8 mouse cellular contexts compared by ENCODE assay signal in genomic region chr13:56703871-56704321, GRCm38 (mm10). TPM values are rescaled to one million over a fixed set of nuclear protein-coding genes. Genes with fewer than 3 reads are reported as not detected.
DNase-seq lines count a peak whose midpoint lies in the region; ATAC-seq and TF ChIP-seq lines count a peak whose summit lies in the region.

No protein-coding gene starts in this region.

- no peak for TF ChIP-seq EP300 in liver, postnatal 0 days (IDR thresholded peaks at IDR 0.05; ENCODE audit: low read depth)

- H3K36me3 ChIP-seq in embryonic facial prominence, embryonic 12.5 days = peaks cover 10% of the 10 kb centered on the region; the same call in 1 of the 2 replicates
- H3K36me3 ChIP-seq in hindbrain, embryonic 11.5 days (ENCODE audit: control insufficient read depth, insufficient read depth, low read length) = no peaks in the 10 kb centered on the region
- no peaks in the 10 kb centered on the region; the same call in 1 of the 2 replicates for H3K36me3 ChIP-seq in liver, postnatal 0 days (replicated peaks; ENCODE audit: insufficient read depth, low read length)
- H3K36me3 ChIP-seq in neural tube, embryonic 14.5 days (ENCODE audit: control insufficient read depth, insufficient read depth, low read length) = no peaks in the 10 kb centered on the region

- TF ChIP-seq CTCF in liver, postnatal 0 days (IDR thresholded peaks at IDR 0.05; ENCODE audit: low read depth) = no peak

- peak overlapping the region; percentile 99 for H3K27ac ChIP-seq in embryonic facial prominence, embryonic 12.5 days
- peak overlapping the region; percentile 98 for H3K27ac ChIP-seq in hindbrain, embryonic 11.5 days (ENCODE audit: low read depth, low read length)
- H3K27ac ChIP-seq in liver, postnatal 0 days (ENCODE audit: low read depth) = peak overlapping the region; percentile 98
- H3K27ac ChIP-seq in neural tube, embryonic 14.5 days (ENCODE audit: low read depth, low read length) = peak overlapping the region; percentile 99

- peaks cover 41% of the 10 kb centered on the region for H3K4me1 ChIP-seq in embryonic facial prominence, embryonic 12.5 days
- no peaks in the 10 kb centered on the region; the same call in 1 of the 2 replicates for H3K4me1 ChIP-seq in hindbrain, embryonic 11.5 days (replicated peaks; ENCODE audit: control insufficient read depth, insufficient read depth, low read length)
- peaks cover 27% of the 10 kb centered on the region for H3K4me1 ChIP-seq in liver, postnatal 0 days (ENCODE audit: insufficient read depth)
- peaks cover 30% of the 10 kb centered on the region for H3K4me1 ChIP-seq in neural tube, embryonic 14.5 days (ENCODE audit: control insufficient read depth, insufficient read depth, low read length)

- DNase-seq in cerebellum, adult 9-11 months = peak; percentile 48
- no peak for DNase-seq in cerebellum, adult 8-10 months
- DNase-seq in ES-CJ7 (ENCODE audit: low read depth, low spot score) = peak; percentile 8
- DNase-seq in hindbrain, embryonic 11.5 days (ENCODE audit: low spot score) = peak; percentile 49
- peak; percentile 28 for DNase-seq in liver, postnatal 0 days
- no peak for DNase-seq in gastrocnemius, adult 8-10 months (ENCODE audit: low spot score in 2 of 2)

- WGBS in embryonic facial prominence, embryonic 12.5 days = under 1% methylated on average over 11 of the region's 11 CpGs
- 2% methylated on average over 11 of the region's 11 CpGs for WGBS in hindbrain, embryonic 11.5 days
- WGBS in liver, postnatal 0 days (ENCODE audit: insufficient replicate concordance) = 2% methylated on average over 11 of the region's 11 CpGs
- under 1% methylated on average over 11 of the region's 11 CpGs for WGBS in neural tube, embryonic 14.5 days

- peak overlapping the region; percentile 86 for H3K4me3 ChIP-seq in embryonic facial prominence, embryonic 12.5 days
- H3K4me3 ChIP-seq in hindbrain, embryonic 11.5 days (ENCODE audit: low read depth, low read length) = peak overlapping the region; percentile 54
- H3K4me3 ChIP-seq in liver, postnatal 0 days (ENCODE audit: low read depth, low read length) = peak overlapping the region; percentile 78
- peak overlapping the region; percentile 71 for H3K4me3 ChIP-seq in neural tube, embryonic 14.5 days (ENCODE audit: low read depth, low read length)

- peak overlapping the region; percentile 64 for H3K4me2 ChIP-seq in embryonic facial prominence, embryonic 12.5 days (replicated peaks)
- H3K4me2 ChIP-seq in hindbrain, embryonic 11.5 days (replicated peaks; ENCODE audit: low read depth, low read length) = peak overlapping the region; percentile 72
- peak overlapping the region; percentile 90 for H3K4me2 ChIP-seq in liver, postnatal 0 days (ENCODE audit: low read depth, low read length)
- peak overlapping the region; percentile 65 for H3K4me2 ChIP-seq in neural tube, embryonic 14.5 days (ENCODE audit: low read depth, low read length)

- peak overlapping the region; percentile 97 for H3K9ac ChIP-seq in embryonic facial prominence, embryonic 12.5 days
- H3K9ac ChIP-seq in hindbrain, embryonic 11.5 days (ENCODE audit: low read depth, low read length) = peak overlapping the region; percentile 97
- H3K9ac ChIP-seq in liver, postnatal 0 days (replicated peaks) = peak overlapping the region; percentile 91
- peak overlapping the region; percentile 92 for H3K9ac ChIP-seq in neural tube, embryonic 14.5 days (replicated peaks; ENCODE audit: low read depth, low read length)

- no peaks in the 10 kb centered on the region for H3K9me3 ChIP-seq in embryonic facial prominence, embryonic 12.5 days
- no peaks in the 10 kb centered on the region for H3K9me3 ChIP-seq in hindbrain, embryonic 11.5 days (ENCODE audit: control insufficient read depth, low read length)
- no peaks in the 10 kb centered on the region for H3K9me3 ChIP-seq in liver, postnatal 0 days (ENCODE audit: low read length)
- no peaks in the 10 kb centered on the region for H3K9me3 ChIP-seq in neural tube, embryonic 14.5 days (ENCODE audit: control insufficient read depth, low read length)

- no peaks in the 10 kb centered on the region for H3K27me3 ChIP-seq in embryonic facial prominence, embryonic 12.5 days
- no peaks in the 10 kb centered on the region for H3K27me3 ChIP-seq in hindbrain, embryonic 11.5 days (ENCODE audit: control insufficient read depth, insufficient read depth, low read length)
- H3K27me3 ChIP-seq in liver, postnatal 0 days (ENCODE audit: insufficient read depth, low read length) = no peaks in the 10 kb centered on the region
- no peaks in the 10 kb centered on the region for H3K27me3 ChIP-seq in neural tube, embryonic 14.5 days (ENCODE audit: control insufficient read depth, insufficient read depth, low read length)

- ATAC-seq in embryonic facial prominence, embryonic 12.5 days (ENCODE audit: insufficient number of reproducible peaks, insufficient read depth, low FRiP score, low TSS enrichment) = no peak
- peak; percentile 15 for ATAC-seq in hindbrain, embryonic 11.5 days (ENCODE audit: low FRiP score)
- peak; percentile 45 for ATAC-seq in liver, postnatal 0 days
- ATAC-seq in neural tube, embryonic 14.5 days (ENCODE audit: low read depth) = peak; percentile 22; the same call in 1 of the 2 replicates

RNA-seq across cellular contexts. Expression of gene Smad5, which starts 1.1 kb away (rescaled TPM):
- polyA plus RNA-seq in embryonic facial prominence, embryonic 12.5 days (2016; fragmentation: Nextera tagmentation; extraction: Ambion mirVana) = 46.0 and 46.3 TPM in 2 replicates
- 47.8 and 50.9 TPM in 2 replicates for polyA plus RNA-seq in hindbrain, embryonic 11.5 days (2014; fragmentation: Nextera tagmentation; extraction: Ambion mirVana)
- 3.5 and 3.8 TPM in 2 replicates for polyA plus RNA-seq in liver, postnatal 0 days (2015; fragmentation: Nextera tagmentation; extraction: Ambion mirVana)
- polyA plus RNA-seq in neural tube, embryonic 14.5 days (2014; fragmentation: Nextera tagmentation; extraction: Ambion mirVana) = 33.2 and 37.7 TPM in 2 replicates
- 10 to 100 TPM; 17.7 to 24.1 (median 20.7) TPM for total RNA-seq in gastrocnemius, adult 8-10 months (2022)

RNA-seq across cellular contexts. Expression of gene Gm45623, which starts 49.7 kb away (rescaled TPM):
- polyA plus RNA-seq in embryonic facial prominence, embryonic 12.5 days (2016; fragmentation: Nextera tagmentation; extraction: Ambion mirVana) = 0.46 and 0.47 TPM in 2 replicates
- not detected in 2 replicates for polyA plus RNA-seq in hindbrain, embryonic 11.5 days (2014; fragmentation: Nextera tagmentation; extraction: Ambion mirVana)
- not detected in 2 replicates for polyA plus RNA-seq in liver, postnatal 0 days (2015; fragmentation: Nextera tagmentation; extraction: Ambion mirVana)
- 2.0 TPM in 2 replicates for polyA plus RNA-seq in neural tube, embryonic 14.5 days (2014; fragmentation: Nextera tagmentation; extraction: Ambion mirVana)
- total RNA-seq in gastrocnemius, adult 8-10 months (2022) = not detected

Comparison
In these comparisons a context has a peak if more than half of its experiments do, and no peak if none do; other contexts are left out.
1. DNase-seq: peak in cerebellum, adult 9-11 months (single experiment), ES-CJ7 (single experiment), hindbrain, embryonic 11.5 days (single experiment) and liver, postnatal 0 days (single experiment); none in cerebellum, adult 8-10 months (single experiment) and gastrocnemius, adult 8-10 months (0 of 2).
2. Peak in every context shown above with its lines, with median percentiles within 50 percentile points of each other: H3K27ac ChIP-seq, H3K4me2 ChIP-seq, H3K4me3 ChIP-seq and H3K9ac ChIP-seq.